Mouse (Mus musculus): ENCODE measurements around the gene 6030445D17Rik. TPM values are rescaled to one million over a fixed set of nuclear protein-coding genes. Genes with fewer than 3 reads are reported as not detected.

6030445D17Rik gene
- polyA plus RNA-seq (2012; rRNA removed): 0.30 and 0.31 TPM in 2 replicates

DNA sequence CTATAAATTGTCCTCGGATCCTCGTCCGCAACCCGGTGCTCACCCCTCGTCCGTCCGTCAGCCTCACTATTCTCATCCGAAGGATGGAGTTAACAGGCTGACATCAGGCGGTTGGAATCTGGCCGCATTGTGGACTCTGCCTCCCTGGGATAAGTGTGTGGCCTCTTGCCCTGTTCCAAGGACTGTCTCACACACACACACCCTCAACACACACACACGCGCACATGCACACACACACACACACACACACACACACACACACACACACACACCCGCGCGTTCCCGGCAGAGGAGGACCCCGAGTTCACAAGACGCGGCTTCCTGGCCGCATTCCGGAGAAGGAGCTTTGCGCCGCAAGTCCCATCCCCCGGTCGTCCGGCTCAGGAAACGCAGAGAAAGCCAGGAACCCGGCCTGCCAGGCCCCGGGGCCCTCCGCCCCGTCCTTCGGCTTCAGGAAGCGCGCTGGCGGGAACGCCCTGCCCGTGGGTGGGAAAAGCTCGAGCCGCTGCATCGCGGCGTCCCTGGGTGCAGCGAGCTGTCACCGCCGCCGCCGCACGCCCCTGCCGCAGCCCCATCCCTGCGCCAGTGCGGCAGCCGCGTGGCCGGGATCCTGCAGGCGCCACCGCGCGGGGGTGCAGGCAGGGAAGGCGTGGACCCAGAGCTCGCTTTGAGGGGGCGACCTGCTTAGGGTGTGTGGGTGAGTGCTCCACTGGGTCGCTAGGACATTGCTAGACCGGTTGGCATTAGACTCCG is at the start of gene 6030445D17Rik:
Gene 6030445D17Rik (plus strand): TSS at position 165 of the 753 bp plus-strand sequence.
- Histone ChIP-seq H3K4me1 (ENCODE audit: control insufficient read depth, insufficient read depth, low read length) (no peaks in the 10 kb centered on the region; the same call in 1 of the 2 replicates), H3K27me3 (replicated peaks; ENCODE audit: control insufficient read depth, insufficient read depth, low read length) (no peaks in the 10 kb centered on the region), H3K27ac (ENCODE audit: insufficient read depth, low read depth, low read length) (peak within 1 kb of the TSS; percentile 94), H3K4me3 (ENCODE audit: insufficient read depth, low read depth, low read length) (peak within 1 kb of the TSS; percentile 68), H3K36me3 (ENCODE audit: control insufficient read depth, insufficient read depth, low read length) (no peaks in the 10 kb centered on the region)
- WGBS: 3% methylated on average over 64 of the region's 64 CpGs
- TF ChIP-seq CTCF (conservative IDR thresholded peaks at IDR 0.05; ENCODE audit: insufficient read depth, insufficient read length, low read depth, low read length): no peak
- no peak for TF ChIP-seq POLR2A (IDR thresholded peaks at IDR 0.05; ENCODE audit: low read depth, low read length)
- peak; percentile 92 for DNase-seq

DNA sequence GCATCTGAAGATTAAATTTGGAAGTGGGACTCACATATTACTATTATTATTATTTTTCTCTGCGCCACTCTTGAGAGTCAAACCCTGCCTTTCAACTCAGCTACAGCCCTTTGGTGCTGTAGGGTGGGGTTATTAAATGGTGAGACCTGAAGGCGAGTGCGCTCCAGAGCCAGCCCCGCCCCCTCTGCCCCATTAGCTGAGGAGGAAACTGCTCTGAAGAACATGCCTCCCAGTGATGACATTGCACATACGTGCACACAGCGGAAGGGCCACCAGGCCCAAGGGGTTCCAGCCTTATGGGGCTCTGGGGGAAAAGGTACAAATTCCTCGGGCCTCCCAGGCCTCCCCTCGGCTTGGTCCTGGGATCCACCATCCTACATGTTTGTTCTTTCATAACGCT is 46.6 kb upstream of the 6030445D17Rik start:
- Histone ChIP-seq H3K4me1 (ENCODE audit: control insufficient read depth, insufficient read depth, low read length) (no peaks in the 10 kb centered on the region), H3K4me3 (ENCODE audit: insufficient read depth, low read depth, low read length) (no peak overlapping the region), H3K27me3 (replicated peaks; ENCODE audit: control insufficient read depth, insufficient read depth, low read length) (no peaks in the 10 kb centered on the region), H3K27ac (ENCODE audit: insufficient read depth, low read depth, low read length) (no peak overlapping the region), H3K36me3 (ENCODE audit: control insufficient read depth, insufficient read depth, low read length) (no peaks in the 10 kb centered on the region)
- 89% methylated on average over 9 of the region's 9 CpGs for WGBS
- TF ChIP-seq POLR2A (IDR thresholded peaks at IDR 0.05; ENCODE audit: low read depth, low read length) (no peak), CTCF (conservative IDR thresholded peaks at IDR 0.05; ENCODE audit: insufficient read depth, insufficient read length, low read depth, low read length) (no peak)
- no peak for DNase-seq

DNA sequence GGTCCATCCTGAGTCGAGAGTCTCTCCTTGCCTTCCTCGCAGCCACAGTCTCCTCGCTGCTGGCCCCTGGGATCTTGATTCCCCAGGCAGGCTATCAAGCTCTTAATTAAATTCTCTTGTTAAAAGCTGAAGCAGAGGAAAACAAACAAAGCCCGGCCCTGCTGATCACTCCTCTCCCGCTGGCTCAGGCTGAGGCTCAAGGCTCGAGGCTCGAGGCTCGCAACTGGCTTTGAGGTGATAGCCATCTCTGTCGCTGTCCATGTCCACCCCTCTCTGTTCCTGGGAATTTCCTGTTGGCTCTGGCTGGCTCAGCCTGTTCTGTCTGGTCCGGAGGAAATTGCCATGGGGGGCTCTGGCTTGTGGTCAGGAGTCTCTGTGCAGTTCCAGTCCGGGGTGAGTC is 43.1 kb upstream of the 6030445D17Rik start:
- no peaks in the 10 kb centered on the region for H3K36me3 ChIP-seq (ENCODE audit: control insufficient read depth, insufficient read depth, low read length)
- H3K27ac ChIP-seq (ENCODE audit: insufficient read depth, low read depth, low read length): no peak overlapping the region
- peak; percentile 8 for DNase-seq
- TF ChIP-seq POLR2A (IDR thresholded peaks at IDR 0.05; ENCODE audit: low read depth, low read length): no peak
- no peak for TF ChIP-seq CTCF (conservative IDR thresholded peaks at IDR 0.05; ENCODE audit: insufficient read depth, insufficient read length, low read depth, low read length)
- H3K4me1 ChIP-seq (ENCODE audit: control insufficient read depth, insufficient read depth, low read length): no peaks in the 10 kb centered on the region
- no peaks in the 10 kb centered on the region for H3K27me3 ChIP-seq (replicated peaks; ENCODE audit: control insufficient read depth, insufficient read depth, low read length)
- 27% methylated on average over 11 of the region's 11 CpGs for whole genome bisulfite sequencing
- no peak overlapping the region for H3K4me3 ChIP-seq (ENCODE audit: insufficient read depth, low read depth, low read length)

DNA sequence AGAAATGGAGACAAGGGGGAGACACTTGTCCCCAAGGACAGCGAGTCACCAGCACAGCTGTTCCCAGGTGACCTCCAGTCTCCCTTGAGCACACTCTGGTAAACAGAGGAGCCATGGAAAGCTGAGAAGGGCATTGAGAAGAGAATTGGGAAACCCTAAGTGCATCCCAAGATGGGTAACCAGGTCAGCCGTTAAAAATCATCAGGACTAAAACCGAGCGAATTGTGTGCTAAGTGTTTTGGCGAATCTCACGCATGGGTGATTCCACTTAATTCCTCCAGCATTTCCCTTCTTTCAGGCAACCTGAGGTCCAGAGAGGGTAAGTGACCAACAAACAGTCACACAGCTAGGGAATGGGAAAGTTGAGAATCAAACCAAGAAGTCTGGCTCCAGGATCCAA is 42.7 kb upstream of the 6030445D17Rik start:
- Histone ChIP-seq H3K36me3 (ENCODE audit: control insufficient read depth, insufficient read depth, low read length) (no peaks in the 10 kb centered on the region), H3K27ac (ENCODE audit: insufficient read depth, low read depth, low read length) (no peak overlapping the region), H3K4me3 (ENCODE audit: insufficient read depth, low read depth, low read length) (no peak overlapping the region), H3K4me1 (ENCODE audit: control insufficient read depth, insufficient read depth, low read length) (no peaks in the 10 kb centered on the region), H3K27me3 (replicated peaks; ENCODE audit: control insufficient read depth, insufficient read depth, low read length) (peaks cover 1% of the 10 kb centered on the region; the same call in 1 of the 2 replicates)
- 44% methylated on average over 6 of the region's 6 CpGs for WGBS
- DNase-seq: no peak
- TF ChIP-seq POLR2A (IDR thresholded peaks at IDR 0.05; ENCODE audit: low read depth, low read length) (no peak), CTCF (conservative IDR thresholded peaks at IDR 0.05; ENCODE audit: insufficient read depth, insufficient read length, low read depth, low read length) (no peak)

DNA sequence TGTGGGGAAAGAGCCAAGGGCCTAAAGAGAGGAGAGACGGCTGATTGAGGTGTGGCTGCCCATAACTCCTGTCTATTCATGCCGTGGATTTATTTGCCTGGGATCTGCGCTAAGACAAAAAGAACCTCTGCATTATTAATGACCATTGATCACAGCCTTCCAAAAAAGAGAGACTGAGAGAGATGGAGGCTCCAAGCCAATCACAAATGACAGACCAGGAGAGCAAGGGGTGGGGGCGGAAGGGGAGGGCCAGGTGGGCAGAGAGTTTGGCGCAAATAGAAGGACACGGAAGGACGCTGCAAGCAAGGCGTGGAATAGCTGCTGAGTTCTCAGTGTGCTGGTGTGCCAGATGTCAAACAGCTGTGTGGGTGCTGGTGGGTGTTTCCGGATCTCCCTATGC is 38.8 kb upstream of the 6030445D17Rik start, which contains the start of gene Htr1d:
Gene Htr1d (plus strand): TSS at position 301 of the 400 bp plus-strand sequence.
- no peaks in the 10 kb centered on the region for H3K36me3 ChIP-seq (ENCODE audit: control insufficient read depth, insufficient read depth, low read length)
- WGBS: 90% methylated on average over 9 of the region's 9 CpGs
- TF ChIP-seq POLR2A (IDR thresholded peaks at IDR 0.05; ENCODE audit: low read depth, low read length) (no peak), CTCF (conservative IDR thresholded peaks at IDR 0.05; ENCODE audit: insufficient read depth, insufficient read length, low read depth, low read length) (no peak)
- H3K4me1 ChIP-seq (ENCODE audit: control insufficient read depth, insufficient read depth, low read length): no peaks in the 10 kb centered on the region
- no peak within 1 kb of the TSS for H3K27ac ChIP-seq (ENCODE audit: insufficient read depth, low read depth, low read length)
- no peak for DNase-seq
- peak within 1 kb of the TSS; percentile 15; the same call in 1 of the 2 replicates for H3K4me3 ChIP-seq (ENCODE audit: insufficient read depth, low read depth, low read length)
- H3K27me3 ChIP-seq (replicated peaks; ENCODE audit: control insufficient read depth, insufficient read depth, low read length): peaks cover 5% of the 10 kb centered on the region

DNA sequence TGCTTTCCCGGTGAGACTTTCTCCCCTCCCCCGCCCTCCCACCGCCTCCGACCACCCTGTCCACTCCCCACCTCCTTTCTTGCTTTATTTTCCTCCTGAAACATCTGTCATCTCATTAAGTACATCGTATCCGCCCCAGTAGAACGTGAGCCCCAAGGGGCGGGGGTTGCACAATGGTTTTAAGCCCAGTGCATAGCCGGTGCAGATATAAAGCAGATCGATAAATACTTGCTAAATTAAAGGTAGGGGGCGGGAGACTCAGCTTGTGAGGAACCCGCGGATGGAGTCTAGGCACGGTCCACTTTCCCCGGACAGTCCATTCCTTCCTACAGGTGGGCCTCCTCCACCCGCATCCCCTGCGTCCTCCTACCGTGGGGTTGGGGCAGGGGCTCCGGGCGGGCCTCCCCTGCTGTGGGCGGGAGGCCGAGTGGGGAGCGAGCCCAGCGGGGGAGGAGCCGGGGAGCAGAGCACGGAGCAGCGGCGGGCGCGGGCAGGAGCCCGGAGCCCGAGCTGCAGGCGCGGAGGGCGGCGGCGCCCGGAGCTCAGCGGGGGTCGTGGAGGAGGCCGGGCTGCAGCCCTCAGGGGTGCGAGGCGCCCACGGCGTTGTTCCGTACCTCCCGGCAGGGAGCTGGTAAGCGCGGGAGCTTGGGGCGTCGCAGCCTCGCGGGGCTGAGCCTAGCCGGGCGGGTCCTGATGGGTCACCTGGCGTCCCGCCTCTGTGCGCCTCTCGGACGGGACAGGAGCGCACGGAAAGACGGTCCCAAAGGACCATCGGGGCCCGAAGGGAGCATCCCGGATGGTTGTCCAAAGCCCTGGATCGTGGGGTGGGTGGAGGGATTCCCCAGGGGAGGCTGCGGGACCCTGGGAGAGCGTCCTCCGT is 37.7 kb upstream of the 6030445D17Rik start:
- Histone ChIP-seq H3K27ac (ENCODE audit: insufficient read depth, low read depth, low read length) (no peak overlapping the region), H3K4me3 (ENCODE audit: insufficient read depth, low read depth, low read length) (peak overlapping the region; percentile 15), H3K36me3 (ENCODE audit: control insufficient read depth, insufficient read depth, low read length) (no peaks in the 10 kb centered on the region), H3K4me1 (ENCODE audit: control insufficient read depth, insufficient read depth, low read length) (no peaks in the 10 kb centered on the region), H3K27me3 (replicated peaks; ENCODE audit: control insufficient read depth, insufficient read depth, low read length) (peaks cover 5% of the 10 kb centered on the region)
- 2% methylated on average over 66 of the region's 70 CpGs for WGBS
- DNase-seq: no peak
- no peak for TF ChIP-seq POLR2A (IDR thresholded peaks at IDR 0.05; ENCODE audit: low read depth, low read length)
- no peak for TF ChIP-seq CTCF (conservative IDR thresholded peaks at IDR 0.05; ENCODE audit: insufficient read depth, insufficient read length, low read depth, low read length)

DNA sequence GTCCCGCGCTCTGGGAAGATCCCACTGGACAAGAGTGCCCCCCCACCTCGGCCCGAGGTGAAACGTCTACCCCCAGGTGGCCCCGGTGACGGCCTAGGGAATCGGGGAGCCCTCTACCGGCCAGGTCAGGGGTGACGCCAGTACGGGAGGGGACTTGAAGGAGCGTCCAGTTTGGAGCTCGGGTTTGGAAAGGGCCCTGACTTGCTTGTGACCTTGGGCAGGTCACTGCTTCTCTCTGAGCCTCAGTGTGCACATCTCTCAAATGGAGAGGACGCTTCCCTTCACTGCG is 37.1 kb upstream of the 6030445D17Rik start:
- peaks cover 5% of the 10 kb centered on the region for H3K27me3 ChIP-seq (replicated peaks; ENCODE audit: control insufficient read depth, insufficient read depth, low read length)
- peak overlapping the region; percentile 15 for H3K4me3 ChIP-seq (ENCODE audit: insufficient read depth, low read depth, low read length)
- no peak overlapping the region for H3K27ac ChIP-seq (ENCODE audit: insufficient read depth, low read depth, low read length)
- WGBS: 6% methylated on average over 15 of the region's 15 CpGs
- H3K36me3 ChIP-seq (ENCODE audit: control insufficient read depth, insufficient read depth, low read length): no peaks in the 10 kb centered on the region
- peak; percentile 24 for DNase-seq
- no peaks in the 10 kb centered on the region for H3K4me1 ChIP-seq (ENCODE audit: control insufficient read depth, insufficient read depth, low read length)
- no peak for TF ChIP-seq POLR2A (IDR thresholded peaks at IDR 0.05; ENCODE audit: low read depth, low read length)
- peak; percentile 34 for TF ChIP-seq CTCF (conservative IDR thresholded peaks at IDR 0.05; ENCODE audit: insufficient read depth, insufficient read length, low read depth, low read length)
